Mouse (Mus musculus): Measurements from ENCODE around the gene Tmem176a.

The Tmem176a gene

DNA sequence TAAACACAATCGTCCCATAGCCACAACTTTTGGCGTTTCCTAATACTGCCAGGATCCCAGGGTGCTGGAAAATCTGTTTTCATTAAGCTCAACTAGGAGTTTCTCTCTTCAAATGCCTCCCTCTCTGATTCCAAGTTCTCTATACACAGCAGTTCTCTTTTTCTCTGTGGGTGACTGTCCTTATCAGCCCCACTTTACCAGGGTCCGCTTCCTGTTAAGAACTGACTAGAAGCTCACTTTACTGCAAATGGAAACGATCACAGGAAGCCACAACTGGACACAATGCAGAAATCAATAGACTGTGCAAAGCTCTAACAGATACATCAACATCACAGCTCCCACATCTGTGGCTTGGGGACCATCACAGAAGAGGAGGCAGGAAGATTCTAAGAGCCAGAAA lies 53.5 kb downstream of the Tmem176a start:
- no peak for DNase-seq (ENCODE audit: low read depth, low spot score)

- DNase-seq (ENCODE audit: low read depth, low spot score): no peak
Observed at GRCm38 (mm10) chr6:48894938-48895818, 54.5 kb downstream of the Tmem176a start.

DNA sequence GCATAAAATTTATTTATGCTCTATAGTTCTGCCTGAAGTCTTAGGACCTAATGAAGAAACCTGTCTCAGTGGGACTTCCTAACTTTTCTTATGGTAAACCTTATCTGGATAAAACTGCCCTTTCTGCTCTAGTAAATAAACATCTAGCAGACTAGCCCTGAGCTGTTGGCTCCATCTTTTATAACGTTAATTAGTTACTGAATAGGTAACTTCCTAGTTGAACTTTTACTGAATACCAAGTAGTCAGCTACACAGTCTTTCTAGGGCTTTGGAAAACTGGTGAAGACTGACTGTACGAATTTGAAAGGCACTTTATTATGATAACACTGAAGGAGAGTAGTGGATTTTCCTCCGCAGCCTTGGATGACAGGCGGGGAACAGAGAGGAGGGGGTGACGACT lies 55.2 kb downstream of the Tmem176a start:
- no peak for DNase-seq (ENCODE audit: low read depth, low spot score)
